Mouse (Mus musculus) stomach, adult 2 months (tissue): ENCODE data around the gene Map3k5. TPM values are rescaled to one million over a fixed set of nuclear protein-coding genes. Genes with fewer than 3 reads are reported as not detected.

ENCODE experiments used
- polyA plus RNA-seq: library from polyadenylated mRNA; depleted of rRNA; stranded (reverse); fragments of >200 nt; gene quantifications from 2 replicates; pipeline ENCODE4 v1.2.3, GENCODE M21; 2012; rRNA removed

Gene Map3k5
- polyA plus RNA-seq, result 1.9 and 2.0 TPM in 2 replicates

GRCm38 (mm10) chr10:19934384-19935294, at the start of gene Map3k5:
TSS of gene Map3k5 (plus strand) at chr10:19934472.

DNA sequence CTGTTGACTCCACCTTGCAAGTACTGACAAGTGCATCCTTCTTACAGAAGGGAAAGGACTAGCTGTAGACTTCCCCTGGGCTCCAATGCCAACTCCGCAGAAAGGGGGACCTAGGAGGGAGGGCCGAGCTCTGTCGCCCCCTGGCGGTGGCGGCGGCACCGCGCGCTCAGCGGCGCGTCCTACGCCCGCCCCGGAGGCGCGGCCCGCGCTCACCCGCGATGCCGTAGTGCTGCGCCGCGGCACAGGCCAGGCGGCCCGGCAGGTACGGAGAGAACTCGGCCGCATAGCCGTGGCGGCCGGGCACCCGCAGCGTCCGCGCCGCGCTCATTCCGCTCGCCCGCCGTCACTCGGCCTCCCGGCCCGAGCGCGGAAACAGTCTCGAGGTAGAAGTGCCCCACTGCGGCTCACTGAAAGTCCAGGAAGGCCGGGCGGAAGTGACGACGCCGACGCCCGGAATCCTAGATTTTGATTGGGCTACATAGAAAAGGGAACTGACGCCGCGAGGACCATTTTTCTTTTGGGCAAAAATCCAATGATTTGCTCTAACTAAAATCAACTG, 26.9 kb upstream of the Map3k5 start, which contains the start of gene Pex7:
Gene Pex7 (minus strand): TSS at position 444 of the 559 bp plus-strand sequence.

DNA sequence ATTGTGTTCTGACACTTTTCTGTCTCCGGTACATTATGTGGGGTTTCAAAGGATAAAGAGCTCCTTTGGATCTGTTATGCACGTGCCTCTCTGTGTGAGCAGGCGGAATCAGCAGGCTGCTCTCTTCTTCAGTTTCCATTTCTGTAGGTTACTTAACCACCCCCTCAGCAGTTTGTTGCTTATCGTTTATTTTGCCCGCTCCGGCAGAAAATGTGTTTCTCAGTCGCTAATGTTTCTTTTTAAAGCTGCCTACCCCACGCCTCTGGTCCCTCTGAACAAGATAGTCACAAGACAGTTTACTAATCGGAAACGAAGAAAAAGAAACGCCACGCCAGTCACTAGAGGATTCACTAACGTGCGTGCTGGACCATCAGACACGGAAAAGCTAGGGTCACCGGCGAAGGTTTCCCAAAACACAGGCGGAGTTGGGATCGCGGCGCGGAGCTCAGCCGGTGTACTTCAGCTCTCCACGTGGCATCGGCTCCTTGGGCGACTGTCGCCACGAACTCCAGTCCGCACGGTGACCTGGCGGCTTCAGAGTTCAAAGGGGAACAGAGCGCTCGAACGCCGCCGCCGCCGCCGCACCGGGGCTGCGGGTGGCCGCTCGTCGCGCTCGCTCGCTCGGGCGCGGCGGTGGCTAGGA, 214.0 kb downstream of the Map3k5 start, which contains the start of gene Map7:
Gene Map7 (plus strand): TSS at position 342 of the 643 bp plus-strand sequence.

Other genes with a start within 250 kb of the Map3k5 start
- gene Il20ra, start 221.9 kb upstream of the Map3k5 start, polyA plus RNA-seq, result 0.14 and 0.31 TPM in 2 replicates
- 0.82 and 0.94 TPM in 2 replicates for gene Slc35d3, start 83.0 kb upstream of the Map3k5 start, polyA plus RNA-seq
- 22.4 and 38.6 TPM in 2 replicates for gene Pex7, start 26.8 kb upstream of the Map3k5 start, polyA plus RNA-seq
- 7.4 and 7.6 TPM in 2 replicates for gene Map7, start 214.0 kb downstream of the Map3k5 start, polyA plus RNA-seq